Mouse (Mus musculus) erythroid progenitor cell, adult 5-6 weeks (primary cell): ENCODE results near the gene Npw. TPM values are rescaled to one million over a fixed set of nuclear protein-coding genes. Genes with fewer than 3 reads are reported as not detected.
"Not testable (repeated sequence)": the region's sequence is repeated elsewhere in the genome, so short reads cannot be mapped to it uniquely, and the experiment has no call there.

Source experiments
- ATAC-seq: replicated peaks from 2 replicates; pipeline ENCODE4 v1.8.0; 2016; ENCODE audit warnings: moderate number of reproducible peaks, mild to moderate bottlenecking, moderate TSS enrichment, inconsistent platforms; ENCODE audit not compliant: poor library complexity, low FRiP score, severe bottlenecking
- total RNA-seq, 2 experiments: library from RNA; stranded (forward) in 1 of 2; stranded (reverse) in 1 of 2; fragments of 150-400 nt in 1 of 2; fragments of 186-747, 209-891 nt in 1 of 2; gene quantifications; 2 replicates each; pipeline versions ENCODE4 v1.2.3 to v1.2.4; 2015 to 2017; ENCODE audit warnings: low replicate concordance in 2 of 2

Gene Npw
- total RNA-seq, 2 experiments from 2014 or later = not detected

DNA sequence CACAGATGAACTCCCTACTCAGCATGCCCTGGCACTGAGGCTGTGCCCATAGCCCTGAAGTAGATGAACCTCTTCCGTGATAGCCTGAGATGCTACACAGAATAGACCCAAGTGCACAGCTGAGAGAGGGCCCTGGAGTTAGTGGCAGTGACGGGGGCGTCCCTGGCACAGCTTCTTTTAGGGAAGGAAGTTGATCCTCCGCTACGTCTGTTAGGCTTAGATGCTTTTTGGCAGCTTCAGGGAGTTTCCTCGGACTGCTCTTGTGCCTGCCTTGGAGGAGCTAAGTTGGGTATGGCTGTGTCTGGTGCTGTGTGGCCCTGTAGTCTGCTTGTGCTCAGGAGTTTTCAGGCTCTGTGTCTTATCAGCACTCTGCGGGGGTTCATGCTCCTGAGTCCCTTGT, 16.0 kb upstream of the Npw start:
- no peak for ATAC-seq

DNA sequence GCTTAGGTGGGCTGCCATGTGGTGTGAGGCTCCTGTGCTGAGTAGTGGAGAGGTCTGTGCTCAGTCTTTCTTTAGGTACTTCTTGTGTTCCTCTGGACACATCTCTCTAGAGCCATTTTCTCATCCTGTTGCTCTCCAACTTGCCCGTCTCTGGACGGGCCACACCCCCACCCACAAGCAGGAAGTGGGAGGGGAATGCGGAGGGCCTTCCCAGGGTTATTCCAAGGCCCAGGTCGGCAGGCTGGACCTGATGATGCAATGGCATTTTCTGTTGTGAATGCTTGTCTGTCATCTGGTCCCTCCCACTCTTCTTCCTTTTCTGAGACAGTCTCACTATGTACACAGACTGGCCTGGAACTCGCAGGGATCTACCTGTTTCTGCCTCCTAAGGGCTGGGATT, 13.9 kb upstream of the Npw start:
- ATAC-seq = no peak

DNA sequence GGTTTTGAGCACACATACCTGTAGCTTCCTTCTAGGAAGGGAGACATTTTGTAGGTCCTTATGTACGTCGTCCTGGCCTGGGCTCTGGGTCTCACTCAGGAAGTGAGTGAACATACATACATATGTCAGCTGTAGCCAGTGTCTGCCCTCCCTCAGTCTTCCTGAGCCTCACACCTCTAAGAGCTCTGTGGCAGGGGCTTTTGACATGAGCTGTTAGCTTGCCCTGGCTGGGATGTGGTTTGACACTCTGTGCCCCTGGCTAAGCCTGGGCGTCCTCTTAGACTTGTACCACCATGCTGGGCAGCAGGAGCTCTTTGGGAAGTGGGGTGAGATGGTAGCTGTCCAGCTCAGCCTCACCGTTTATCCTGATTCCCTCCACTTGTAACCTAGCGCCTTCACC, 13.1 kb upstream of the Npw start:
- no peak for ATAC-seq

DNA sequence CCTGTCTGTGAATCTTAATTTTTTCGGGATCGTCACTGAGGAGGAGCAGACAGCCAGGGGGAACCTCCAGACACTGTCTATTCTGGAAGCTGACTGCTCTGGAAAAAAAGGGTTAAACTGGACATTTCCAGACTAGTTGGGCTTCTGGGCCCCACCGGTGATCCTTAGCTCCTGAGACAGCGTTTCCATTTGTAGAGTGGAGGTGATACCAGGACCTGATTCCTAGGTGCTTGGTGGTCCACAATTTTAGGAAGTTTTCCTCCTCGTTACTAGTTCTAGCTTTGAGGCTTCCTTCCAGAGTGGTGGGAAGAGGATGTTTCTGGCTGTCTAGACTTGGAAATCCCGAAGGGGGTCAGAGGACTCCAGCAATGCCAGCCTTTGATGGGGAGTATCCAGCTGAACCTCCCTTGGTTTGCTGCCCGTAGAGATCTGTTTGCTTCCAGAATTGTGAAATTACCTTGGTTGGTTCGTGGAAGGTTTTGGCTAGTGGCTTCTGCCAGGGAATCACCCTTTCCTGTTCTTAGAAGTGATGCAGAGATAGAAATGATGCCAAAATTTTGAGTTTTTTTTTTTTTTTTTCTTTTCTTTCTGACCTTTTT, 12.1 kb upstream of the Npw start:
- no peak for ATAC-seq

DNA sequence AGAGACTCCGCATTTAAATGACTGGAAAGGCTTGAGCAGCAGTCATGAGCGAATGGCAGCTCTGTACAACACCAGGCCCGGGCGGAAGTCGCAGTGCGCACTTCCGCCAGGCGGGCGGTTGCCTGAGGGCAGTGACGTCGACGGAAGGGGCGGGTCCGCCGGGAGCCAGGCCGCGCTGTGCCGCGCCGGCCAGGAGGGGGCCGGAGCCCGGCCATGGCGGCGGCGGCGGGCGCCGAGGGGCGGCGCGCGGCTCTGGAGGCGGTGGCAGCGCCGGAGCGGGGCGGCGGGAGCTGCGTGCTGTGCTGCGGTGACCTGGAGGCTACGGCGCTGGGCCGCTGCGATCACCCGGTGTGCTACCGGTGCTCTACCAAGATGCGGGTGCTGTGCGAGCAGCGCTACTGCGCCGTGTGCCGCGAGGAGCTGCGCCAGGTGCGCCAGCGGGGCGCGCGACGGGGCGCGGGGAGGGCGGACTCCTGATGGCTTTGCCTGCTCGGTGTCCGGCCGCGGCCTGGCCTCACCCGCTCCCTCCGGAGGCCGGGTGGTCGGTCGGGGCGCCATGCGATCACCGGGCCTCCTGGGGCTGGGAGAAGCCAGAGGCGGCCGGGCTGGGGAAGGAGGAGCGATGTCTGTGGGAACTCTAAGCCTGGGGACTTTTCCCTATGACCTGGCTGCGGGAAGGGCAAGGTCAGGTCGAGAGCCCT, 11.4 kb upstream of the Npw start, which contains the start of gene Zfp598:
TSS of gene Zfp598 (plus strand) at position 143 of the 701 bp plus-strand sequence.
- ATAC-seq = peak; percentile 96

DNA sequence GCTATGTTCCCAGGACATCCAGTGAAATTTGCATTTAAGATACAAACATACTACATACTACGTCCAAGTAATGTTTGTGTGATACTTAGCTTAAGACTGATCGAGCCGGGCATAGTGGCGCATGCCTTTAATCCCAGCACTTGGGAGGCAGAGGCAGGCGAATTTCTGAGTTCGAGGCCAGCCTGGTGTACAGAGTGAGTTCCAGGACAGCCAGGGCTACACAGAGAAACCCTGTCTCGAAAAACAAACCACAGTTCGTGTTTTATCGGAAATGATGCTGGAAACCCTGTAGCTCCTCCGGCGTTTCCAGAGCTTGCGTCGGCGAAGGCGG, 10.9 kb upstream of the Npw start:
- ATAC-seq = not testable (repeated sequence)

DNA sequence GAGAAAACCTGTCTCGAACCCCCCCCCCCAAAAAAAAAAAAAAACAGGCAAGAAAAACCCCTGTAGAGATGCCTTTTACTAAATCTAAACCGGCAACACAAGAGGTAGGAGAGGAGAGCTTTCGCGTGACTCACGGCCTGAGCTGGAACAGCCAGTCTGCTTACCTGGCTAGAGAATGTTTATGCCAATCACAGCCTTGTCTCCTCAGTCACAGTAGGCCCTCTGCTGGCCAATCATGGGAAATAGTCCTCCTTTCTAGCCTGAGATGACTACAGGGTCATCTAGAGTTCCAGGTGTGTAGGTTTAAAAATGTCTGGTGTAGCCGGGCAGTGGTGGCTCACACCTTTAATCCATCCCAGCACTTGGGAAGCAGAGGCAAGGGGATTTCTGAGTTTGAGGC, 9.2 kb upstream of the Npw start:
- 0 out of 2 replicates have a peak, but pooled peaks have one; percentile 21 for ATAC-seq

- ATAC-seq = not testable (repeated sequence)
Observed at GRCm38 (mm10) chr17:24667011-24667410, 8.8 kb upstream of the Npw start.

- no peak for ATAC-seq
Observed at GRCm38 (mm10) chr17:24654969-24655368, 3.3 kb downstream of the Npw start.

GRCm38 (mm10) chr17:24653967-24654710, 4.1 kb downstream of the Npw start:
- ATAC-seq = peak; percentile 80

DNA sequence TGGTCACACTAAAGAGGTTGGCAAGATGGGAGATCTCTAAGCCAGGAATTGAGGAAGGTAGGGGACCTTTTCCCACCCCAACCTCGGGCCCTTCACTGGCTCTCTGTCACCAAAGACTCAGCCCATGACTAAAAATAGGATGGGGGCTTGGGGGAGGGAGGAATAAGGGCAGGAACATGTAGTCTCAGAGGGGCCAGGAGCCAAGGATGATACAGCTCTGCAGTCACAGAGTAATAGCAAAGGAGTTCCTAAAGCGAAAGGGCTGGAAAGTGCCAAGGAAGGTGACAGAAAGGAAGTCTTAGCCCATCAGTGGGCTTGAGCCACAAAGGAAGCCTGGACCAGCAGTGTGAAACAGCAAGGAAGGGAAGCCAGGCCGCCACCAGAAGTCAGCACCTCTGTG, 6.4 kb downstream of the Npw start:
- ATAC-seq = no peak

- ATAC-seq = no peak
Observed at GRCm38 (mm10) chr17:24650766-24651165, 7.5 kb downstream of the Npw start.

DNA sequence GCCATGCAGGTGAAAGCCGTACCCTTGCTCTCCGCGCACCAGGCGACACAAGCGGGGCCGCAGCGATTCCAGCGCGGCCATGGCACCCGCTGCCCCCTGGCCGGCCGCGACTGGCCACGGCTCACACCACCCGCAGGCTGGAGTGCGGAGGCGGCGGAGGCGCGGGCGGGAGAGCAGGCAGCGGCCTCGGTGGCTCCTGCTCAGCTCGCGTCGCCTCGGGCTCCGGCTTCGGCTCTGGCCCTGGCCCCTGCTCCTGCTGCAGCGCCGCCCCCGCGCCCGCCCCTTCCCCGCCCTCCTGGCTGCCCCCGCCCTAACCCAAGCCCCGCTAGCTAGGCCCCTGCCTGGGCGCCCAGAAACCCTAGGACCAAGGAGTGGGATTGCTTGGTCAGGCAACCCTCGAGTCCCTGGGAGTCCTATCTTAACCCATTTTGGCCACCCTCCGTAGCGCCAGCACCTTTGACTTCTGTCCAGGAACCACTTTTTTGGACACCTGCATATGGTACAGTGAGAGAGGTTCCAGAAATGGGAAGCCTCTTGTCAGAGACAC, 8.1 kb downstream of the Npw start, which contains the start of gene Slc9a3r2:
TSS of gene Slc9a3r2 (minus strand) at position 258 of the 547 bp plus-strand sequence.
- ATAC-seq = no peak

- ATAC-seq = no peak
Observed at GRCm38 (mm10) chr17:24649581-24650069, 8.6 kb downstream of the Npw start.

GRCm38 (mm10) chr17:24648731-24649377, 9.4 kb downstream of the Npw start:
- ATAC-seq = no peak

DNA sequence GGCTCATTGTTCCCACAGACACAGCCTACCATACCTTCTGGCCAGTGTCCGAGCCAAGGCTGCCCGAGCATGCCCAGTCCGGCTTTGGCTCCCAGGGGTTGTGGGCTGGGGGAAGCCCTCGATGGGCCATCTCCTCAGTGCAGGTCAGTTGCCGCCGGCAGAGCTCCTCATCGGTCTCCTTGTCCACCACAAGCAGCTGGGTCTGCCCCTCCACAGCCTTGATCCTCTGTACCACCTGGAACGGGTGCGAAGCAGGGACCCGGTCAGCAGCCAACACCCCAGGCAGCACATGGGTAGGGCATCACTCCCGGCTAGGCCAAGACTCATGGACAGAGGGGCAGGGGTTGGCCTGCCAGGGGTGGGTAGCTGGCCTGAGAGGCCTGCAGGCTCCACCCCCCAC, 10.8 kb downstream of the Npw start:
- ATAC-seq = 0 out of 2 replicates have a peak, but pooled peaks have one; percentile 4

DNA sequence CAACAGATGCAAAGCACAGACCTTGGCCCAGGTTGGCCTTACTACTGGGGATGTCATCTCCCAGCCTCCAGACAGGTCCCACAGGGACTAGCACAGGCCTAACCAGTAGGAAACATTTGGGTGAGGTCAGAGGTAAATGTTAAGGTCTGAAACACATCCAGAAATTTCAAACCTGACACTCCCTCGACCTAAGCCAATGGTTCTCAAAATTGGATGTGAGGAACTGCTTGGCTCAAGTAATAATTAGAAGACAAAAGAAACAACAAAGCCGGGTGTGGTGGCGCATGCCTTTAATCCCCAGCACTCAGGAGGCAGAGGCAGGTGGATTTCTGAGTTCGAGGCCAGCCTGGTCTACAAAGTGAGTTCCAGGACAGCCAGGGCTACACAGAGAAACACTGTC, 11.9 kb downstream of the Npw start:
- ATAC-seq = no peak

DNA sequence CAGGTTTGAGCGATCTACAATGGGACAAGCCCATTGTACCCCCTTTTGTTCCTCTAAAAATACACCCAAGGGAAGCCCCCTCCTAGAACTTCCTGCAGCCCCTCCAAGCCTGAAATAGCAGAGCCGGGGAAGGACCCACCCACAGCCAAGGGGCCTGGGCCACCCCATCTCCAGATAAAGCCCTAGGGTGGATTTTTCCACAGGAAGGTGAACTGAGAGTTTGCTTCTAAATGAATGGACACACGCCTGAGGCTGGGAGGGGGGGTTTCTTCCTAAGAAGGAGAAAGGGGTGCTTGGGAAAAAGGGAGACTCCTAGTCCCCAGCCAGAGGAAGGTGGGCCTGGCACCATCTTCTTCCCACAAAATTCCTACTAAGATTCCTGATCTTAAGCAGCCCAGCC, 12.3 kb downstream of the Npw start:
- no peak for ATAC-seq

DNA sequence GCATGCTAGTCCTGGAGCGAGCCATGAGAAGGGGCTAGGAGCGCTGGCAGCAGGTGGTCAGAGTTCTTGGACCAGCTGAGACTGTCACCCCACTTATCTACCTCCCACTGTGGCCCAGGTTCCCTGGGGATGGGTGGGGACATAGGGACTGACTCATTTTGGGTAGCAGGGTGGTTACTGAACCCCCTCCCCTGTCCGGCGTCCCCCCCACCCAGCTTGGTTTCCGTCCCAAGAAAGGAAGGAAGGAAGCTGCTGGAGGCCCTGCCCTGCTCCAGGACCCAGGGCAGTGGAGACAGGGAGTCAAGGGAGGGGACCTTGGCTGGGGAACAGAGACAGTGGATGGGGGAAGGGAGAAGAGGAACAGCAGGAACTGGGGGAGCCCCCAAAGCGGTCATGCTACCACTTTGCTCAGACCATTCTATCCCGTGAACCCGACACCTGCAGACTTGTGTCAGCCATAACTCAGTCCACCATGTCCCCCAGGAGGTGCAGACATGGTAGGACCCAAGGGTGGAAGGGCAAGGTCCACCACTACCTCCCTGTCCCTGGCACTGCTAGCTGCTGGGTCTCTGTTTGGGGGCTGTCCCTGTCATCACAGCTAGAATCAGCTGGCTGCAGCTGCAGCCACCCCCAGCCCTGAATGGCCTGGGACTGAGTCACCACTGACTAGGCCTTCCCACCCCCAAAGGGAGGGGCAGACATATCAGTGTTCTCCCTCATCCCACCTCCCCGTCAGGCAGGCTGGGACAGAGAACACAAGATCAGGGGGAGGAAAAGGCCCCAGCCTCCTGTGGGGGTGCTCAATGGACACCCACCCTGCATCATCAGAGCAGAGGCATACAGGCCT, 13.2 kb downstream of the Npw start:
- ATAC-seq = no peak
